Mouse (Mus musculus): ENCODE results near the gene Rpl35a. TPM values are rescaled to one million over a fixed set of nuclear protein-coding genes. Genes with fewer than 3 reads are reported as not detected.

Gene Rpl35a
- polyA plus RNA-seq, 1 experiment from 2014 or later: 412 TPM

GRCm38 (mm10) chr16:33077069-33077627 is 20.9 kb downstream of the Rpl35a start:
- Histone ChIP-seq H3K27ac (no peak overlapping the region), H3K4me3 (no peak overlapping the region), H3K36me3 (replicated peaks) (peaks cover 10% of the 10 kb centered on the region; the same call in 1 of the 2 replicates), H3K9ac (no peak overlapping the region), H3K27me3 (replicated peaks) (no peaks in the 10 kb centered on the region), H3K4me2 (no peak overlapping the region), H3K9me3 (no peaks in the 10 kb centered on the region), H3K4me1 (no peaks in the 10 kb centered on the region)
- no peak for ATAC-seq (replicated peaks)
- 92% methylated on average over 5 of the region's 5 CpGs for WGBS

- H3K4me3 ChIP-seq: no peak overlapping the region
- H3K4me1 ChIP-seq: no peaks in the 10 kb centered on the region
- H3K36me3 ChIP-seq (replicated peaks): peaks cover 11% of the 10 kb centered on the region; the same call in 1 of the 2 replicates
- H3K9ac ChIP-seq: no peak overlapping the region
- 95% methylated on average over 7 of the region's 7 CpGs for WGBS
- no peak overlapping the region for H3K4me2 ChIP-seq
- H3K27me3 ChIP-seq (replicated peaks): no peaks in the 10 kb centered on the region
- ATAC-seq (replicated peaks): no peak
- H3K9me3 ChIP-seq: no peaks in the 10 kb centered on the region
- no peak overlapping the region for H3K27ac ChIP-seq
Observed at GRCm38 (mm10) chr16:33080063-33080462, 23.8 kb downstream of the Rpl35a start.

DNA sequence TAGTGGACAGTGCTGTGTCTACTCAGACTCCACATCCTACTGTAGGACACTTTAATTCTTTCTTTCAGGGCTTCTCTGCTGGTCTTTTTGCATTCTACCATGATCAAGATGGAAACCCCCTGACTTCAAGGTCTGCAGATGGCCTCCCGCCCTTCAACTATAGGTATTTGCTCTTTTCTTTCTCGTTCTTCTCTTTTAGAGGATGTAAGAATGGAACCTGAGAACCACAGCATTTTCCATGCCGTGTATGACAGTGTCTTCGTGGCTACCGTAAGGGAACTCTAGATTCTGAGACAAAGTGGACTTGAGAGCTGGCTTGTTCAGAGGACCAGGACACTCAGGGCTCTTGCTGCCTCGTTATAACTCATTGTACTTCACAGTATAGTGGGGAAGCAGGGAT is 26.7 kb downstream of the Rpl35a start:
- Histone ChIP-seq H3K9me3 (no peaks in the 10 kb centered on the region), H3K4me2 (no peak overlapping the region), H3K36me3 (replicated peaks) (peaks cover 6% of the 10 kb centered on the region; the same call in 1 of the 2 replicates), H3K4me3 (no peak overlapping the region), H3K27me3 (replicated peaks) (no peaks in the 10 kb centered on the region), H3K9ac (no peak overlapping the region), H3K27ac (no peak overlapping the region), H3K4me1 (no peaks in the 10 kb centered on the region)
- no peak for ATAC-seq (replicated peaks)
- WGBS: 93% methylated on average over 6 of the region's 6 CpGs

DNA sequence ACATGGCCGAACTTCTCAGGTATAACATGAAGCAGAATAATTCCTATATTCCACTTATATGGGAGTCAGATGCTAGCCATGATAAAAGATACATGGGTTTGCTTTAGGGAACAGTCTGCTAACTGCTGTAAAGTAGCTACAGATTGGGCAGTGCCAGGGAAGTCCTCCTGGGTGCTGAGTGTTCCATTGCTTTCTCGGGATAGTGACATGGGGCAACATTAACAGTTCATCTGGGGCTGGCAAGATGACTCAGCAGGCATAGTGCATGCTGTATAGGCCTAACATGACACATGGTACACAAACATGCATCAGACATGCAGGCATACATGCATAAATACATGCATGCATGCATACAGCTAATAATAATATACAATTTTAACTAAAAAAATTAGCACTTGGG is 27.7 kb downstream of the Rpl35a start:
- no peak overlapping the region for H3K4me3 ChIP-seq
- no peaks in the 10 kb centered on the region for H3K27me3 ChIP-seq (replicated peaks)
- no peaks in the 10 kb centered on the region for H3K9me3 ChIP-seq
- no peak overlapping the region for H3K27ac ChIP-seq
- WGBS: 90% methylated on average over 2 of the region's 2 CpGs
- H3K9ac ChIP-seq: no peak overlapping the region
- H3K36me3 ChIP-seq (replicated peaks): peaks cover 6% of the 10 kb centered on the region; the same call in 1 of the 2 replicates
- no peak for ATAC-seq (replicated peaks)
- H3K4me1 ChIP-seq: no peaks in the 10 kb centered on the region
- H3K4me2 ChIP-seq: no peak overlapping the region

DNA sequence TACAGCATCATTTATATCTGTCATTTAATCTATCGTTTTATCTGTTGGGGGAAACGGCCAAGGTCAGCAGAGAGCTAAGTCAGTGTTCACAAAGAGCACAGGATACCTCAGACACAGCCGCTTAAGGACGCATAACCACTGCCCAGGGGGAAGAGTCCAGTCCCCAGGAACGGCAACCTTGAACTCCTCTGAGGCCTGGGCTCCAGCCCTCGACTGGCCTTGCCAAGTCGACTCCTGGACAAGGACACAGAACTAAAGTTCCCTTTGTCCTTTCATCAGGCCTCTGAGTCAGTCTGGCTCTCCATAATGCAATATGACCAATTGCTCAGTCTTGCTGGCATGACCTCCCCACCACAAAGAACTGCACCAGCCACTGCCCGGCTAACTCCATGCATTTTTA is 29.4 kb downstream of the Rpl35a start:
- H3K9ac ChIP-seq: no peak overlapping the region
- no peak overlapping the region for H3K4me2 ChIP-seq
- no peak for ATAC-seq (replicated peaks)
- 89% methylated on average over 8 of the region's 8 CpGs for WGBS
- H3K27ac ChIP-seq: no peak overlapping the region
- no peaks in the 10 kb centered on the region for H3K4me1 ChIP-seq
- H3K36me3 ChIP-seq (replicated peaks): peaks cover 9% of the 10 kb centered on the region
- no peaks in the 10 kb centered on the region for H3K9me3 ChIP-seq
- H3K27me3 ChIP-seq (replicated peaks): no peaks in the 10 kb centered on the region
- no peak overlapping the region for H3K4me3 ChIP-seq

MicroRNAs encoded within 50 kb of the gene (microRNA counts, 519-probe panel; counts per million panel counts)
- not detected for microRNA mmu-miR-1947

Small RNA genes lying within 50 kb of the gene (microRNA-seq; reads per million reads assigned to microRNA genes)
- gene Gm22231 (not detected), gene Mir1947 (6.6 reads per million, percentile 26 among the genes with 10 or more reads in this experiment)

Other genes with a start within 250 kb of the Rpl35a start
- not detected in 2 replicates for gene Smbd1, start 246.0 kb upstream of the Rpl35a start, polyA plus RNA-seq (2015; fragmentation: Nextera tagmentation; extraction: Ambion mirVana)
- 100 and 110 TPM in 2 replicates for gene Fyttd1, start 179.0 kb upstream of the Rpl35a start, polyA plus RNA-seq (2015; fragmentation: Nextera tagmentation; extraction: Ambion mirVana)
- 37.3 and 38.0 TPM in 2 replicates for gene Rubcn, start 178.7 kb upstream of the Rpl35a start, polyA plus RNA-seq (2015; fragmentation: Nextera tagmentation; extraction: Ambion mirVana)
- 43.0 and 56.3 TPM in 2 replicates for gene Lrch3, start 142.4 kb upstream of the Rpl35a start, polyA plus RNA-seq (2015; fragmentation: Nextera tagmentation; extraction: Ambion mirVana)
- gene Iqcg, start 235 bp upstream of the Rpl35a start, polyA plus RNA-seq (2015; fragmentation: Nextera tagmentation; extraction: Ambion mirVana): 6.4 and 7.1 TPM in 2 replicates
- 5.1 and 6.6 TPM in 2 replicates for gene Lmln, start 6.1 kb downstream of the Rpl35a start, polyA plus RNA-seq (2015; fragmentation: Nextera tagmentation; extraction: Ambion mirVana)
- 20.0 and 21.4 TPM in 2 replicates for gene Osbpl11, start 128.6 kb downstream of the Rpl35a start, polyA plus RNA-seq (2015; fragmentation: Nextera tagmentation; extraction: Ambion mirVana)
- 82.5 and 85.3 TPM in 2 replicates for gene Snx4, start 195.0 kb downstream of the Rpl35a start, polyA plus RNA-seq (2015; fragmentation: Nextera tagmentation; extraction: Ambion mirVana)